Mouse (Mus musculus) heart, adult 2 months (tissue): ENCODE measurements around the gene Cdk19. TPM values are rescaled to one million over a fixed set of nuclear protein-coding genes. Genes with fewer than 3 reads are reported as not detected.
A peak's percentile ranks its signal among the peaks of the same experiment; 100 is the strongest.

Source experiments
- DNase-seq, 2 experiments: peaks; one replicate each; pipeline ENCODE4 v3.0.0; 2021
- H3K27ac ChIP-seq: fragments of 200-600 bp; 2 replicates; pipeline ENCODE4 v1.8.1; 2022
- H3K27me3 ChIP-seq: fragments of 200-500 bp; 2 replicates; pipeline ENCODE4 v1.6.1; 2012; ENCODE audit warnings: mild to moderate bottlenecking, low read length, inconsistent platforms, mixed read lengths; ENCODE audit not compliant: control insufficient read depth, insufficient read depth
- H3K36me3 ChIP-seq: fragments of 200-500 bp; 2 replicates; pipeline ENCODE4 v1.6.1; 2012; ENCODE audit warnings: low read length, inconsistent platforms; ENCODE audit not compliant: control insufficient read depth, insufficient read depth
- H3K4me1 ChIP-seq: fragments of 200-500 bp; 2 replicates; pipeline ENCODE4 v1.6.1; 2011; ENCODE audit warnings: low read length; ENCODE audit not compliant: control insufficient read depth, insufficient read depth
- H3K4me3 ChIP-seq: fragments of 200-600 bp; 2 replicates; pipeline ENCODE4 v1.8.1; 2022
- H3K79me2 ChIP-seq: fragments of 200-500 bp; replicated peaks from 2 replicates; pipeline ENCODE4 v1.6.1; 2012; ENCODE audit warnings: mild to moderate bottlenecking, inconsistent platforms, low read length, moderate library complexity, mixed read lengths; ENCODE audit not compliant: control insufficient read depth, insufficient read depth
- H3K9ac ChIP-seq: fragments of 200-500 bp; 2 replicates; pipeline ENCODE4 v1.6.1; 2012; ENCODE audit warnings: low read depth, mild to moderate bottlenecking, control low read depth, inconsistent platforms, low read length, mixed read lengths
- CTCF ChIP-seq: fragments of 200-600 bp; IDR thresholded peaks from 2 replicates; pipeline ENCODE4 v1.8.1; 2022; ENCODE audit warnings: antibody characterized with exemption, mild to moderate bottlenecking, moderate library complexity
- EP300 ChIP-seq: fragments of 200-500 bp; IDR thresholded peaks from 2 replicates; pipeline ENCODE4 v1.6.1; 2011; ENCODE audit warnings: low read depth, low read length, control low read depth; ENCODE audit not compliant: insufficient read depth
- POLR2A ChIP-seq: fragments of 200-500 bp; IDR thresholded peaks from 2 replicates; pipeline ENCODE4 v1.6.1; 2011; ENCODE audit warnings: mild to moderate bottlenecking, low read depth, low read length, control low read depth; ENCODE audit not compliant: insufficient read depth
- whole genome bisulfite sequencing: fragments of 180-500 bp; shearing (Covaris S2); methylation state at CpG from one replicate; pipeline ENCODE4 v1.1.7; 2018; 5-methylcytosine and 5-hydroxymethylcytosine counted together
- intact Hi-C: fragments of 180-260 bp; cut with DNase I; formaldehyde crosslinking; loops from one replicate; pipeline ENCODE4 v1.15.1; 2025
- polyA plus RNA-seq: library from polyadenylated mRNA; depleted of rRNA; stranded (reverse); fragments of >200 nt; gene quantifications from 2 replicates; pipeline ENCODE4 v1.2.3, GENCODE M21; 2012
- total RNA-seq, 2 experiments: library from RNA; stranded (reverse); gene quantifications; 2 replicates each; pipeline ENCODE4 v1.2.3; 2021

The Cdk19 gene
- total and polyA plus RNA-seq, 3 experiments, result 5.2 to 15.2 (median 11.5) TPM

DNA sequence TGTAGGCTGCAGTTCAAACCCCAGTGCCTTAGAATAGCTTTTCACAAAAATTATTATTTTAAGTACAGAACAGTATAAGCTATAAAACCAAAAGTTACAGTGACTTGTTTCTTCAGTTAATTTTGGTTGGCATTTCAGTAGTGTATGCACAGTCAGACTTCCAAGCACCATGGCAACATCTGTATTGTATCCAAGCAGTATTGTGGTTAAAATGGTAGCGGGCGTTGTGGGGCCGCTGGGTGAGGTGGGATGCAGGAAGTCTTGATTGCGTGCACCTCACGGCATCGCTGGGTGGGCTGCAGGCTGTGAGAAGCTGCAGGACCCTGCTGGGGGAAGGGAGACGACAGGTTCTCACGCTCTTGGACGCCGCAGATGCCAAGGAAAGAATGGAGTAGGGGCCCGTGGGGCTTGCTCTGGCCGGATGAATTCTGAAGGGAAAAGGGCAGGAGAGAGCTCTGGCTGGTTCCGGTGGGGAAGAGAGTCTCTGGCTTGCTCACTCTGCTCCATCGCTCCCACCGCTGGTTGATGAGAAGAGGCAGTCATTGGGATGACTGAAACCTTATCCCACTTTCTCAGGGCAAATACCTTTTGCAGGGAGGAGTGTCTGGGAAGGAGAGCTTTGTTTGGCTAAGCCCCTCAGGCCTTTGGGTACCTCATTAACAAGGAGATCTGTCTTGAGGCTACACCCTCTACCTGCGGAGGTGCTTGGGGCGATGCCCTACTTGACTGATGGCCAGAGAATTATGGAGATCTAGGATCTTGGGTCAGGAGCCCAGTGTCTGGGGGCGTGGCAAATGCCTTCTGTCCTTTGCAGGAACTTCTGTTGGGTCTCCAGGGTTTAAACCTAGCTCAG is 86.1 kb downstream of the Cdk19 start:
- TF ChIP-seq EP300, result no peak
- no peaks in the 10 kb centered on the region for H3K27me3 ChIP-seq
- no peak overlapping the region for H3K27ac ChIP-seq
- WGBS, result 48% methylated on average over 18 of the region's 18 CpGs
- DNase-seq, result no peak
- no peaks in the 10 kb centered on the region for H3K79me2 ChIP-seq
- no peak overlapping the region for H3K9ac ChIP-seq
- H3K4me3 ChIP-seq, result no peak overlapping the region
- no peaks in the 10 kb centered on the region for H3K36me3 ChIP-seq
- intact Hi-C loops, result loop anchor here (10.0 kb wide), 1 partner anchor 131 kb away; no protein-coding TSS in a partner anchor
- peaks cover 3% of the 10 kb centered on the region for H3K4me1 ChIP-seq

DNA sequence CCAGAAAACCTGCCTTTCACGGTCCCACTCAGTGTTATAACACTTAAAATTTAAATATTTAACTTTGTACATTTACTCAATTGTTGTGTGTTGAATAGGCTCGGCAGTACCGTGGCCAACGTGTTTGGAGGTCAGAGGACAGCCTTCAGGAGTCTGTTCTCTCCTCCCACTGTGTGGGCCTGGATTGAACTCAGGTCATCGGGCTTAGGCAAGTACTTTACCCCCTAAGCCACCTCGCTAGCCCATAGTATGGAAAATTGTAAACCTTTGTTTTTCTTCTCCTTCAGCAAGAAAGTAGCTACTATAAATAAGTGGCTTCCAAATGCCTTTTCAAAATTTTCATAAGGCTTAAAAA is 86.7 kb downstream of the Cdk19 start:
- DNase-seq, result no peak
- H3K4me3 ChIP-seq, result no peak overlapping the region
- H3K27ac ChIP-seq, result no peak overlapping the region
- H3K4me1 ChIP-seq, result peaks cover 3% of the 10 kb centered on the region
- intact Hi-C loops, result loop anchor here (10.0 kb wide), 1 partner anchor 131 kb away; no protein-coding TSS in a partner anchor
- WGBS, result 83% methylated on average over 6 of the region's 6 CpGs
- H3K36me3 ChIP-seq, result no peaks in the 10 kb centered on the region
- TF ChIP-seq POLR2A, result no peak
- TF ChIP-seq CTCF, result no peak
- TF ChIP-seq EP300, result no peak
- H3K79me2 ChIP-seq, result no peaks in the 10 kb centered on the region
- no peaks in the 10 kb centered on the region for H3K27me3 ChIP-seq
- no peak overlapping the region for H3K9ac ChIP-seq

DNA sequence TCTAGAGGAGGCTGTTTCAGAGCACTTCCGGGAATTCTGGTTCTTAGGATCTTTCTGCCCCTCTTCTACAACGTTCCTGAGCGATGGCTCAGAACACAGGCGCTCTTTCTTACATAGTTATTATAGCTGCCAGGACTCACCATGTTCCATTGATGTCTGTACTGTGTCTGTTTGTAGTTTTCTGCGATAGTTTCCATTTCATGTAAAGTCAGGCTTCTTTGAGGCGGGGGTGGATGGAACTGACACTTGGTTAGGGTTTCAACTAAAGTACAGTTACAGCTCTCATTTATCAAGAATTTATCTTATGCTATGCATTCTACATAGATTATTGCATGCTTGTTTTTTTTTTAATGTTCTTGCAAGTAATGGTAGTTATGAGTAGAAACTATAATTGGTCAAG is 89.3 kb downstream of the Cdk19 start:
- no peak for TF ChIP-seq POLR2A
- TF ChIP-seq EP300, result no peak
- TF ChIP-seq CTCF, result no peak
- Histone ChIP-seq H3K79me2 (no peaks in the 10 kb centered on the region), H3K36me3 (no peaks in the 10 kb centered on the region), H3K4me3 (no peak overlapping the region), H3K27me3 (no peaks in the 10 kb centered on the region), H3K4me1 (peaks cover 4% of the 10 kb centered on the region; the same call in 1 of the 2 replicates), H3K9ac (no peak overlapping the region), H3K27ac (no peak overlapping the region)
- no peak for DNase-seq
- intact Hi-C loops, result loop anchor here (10.0 kb wide), 1 partner anchor 134 kb away; no protein-coding TSS in a partner anchor
- WGBS, result 57% methylated on average over 6 of the region's 6 CpGs

GRCm38 (mm10) chr10:40429081-40429480 is 89.7 kb downstream of the Cdk19 start:
- Histone ChIP-seq H3K79me2 (no peaks in the 10 kb centered on the region), H3K36me3 (no peaks in the 10 kb centered on the region), H3K4me1 (peaks cover 4% of the 10 kb centered on the region; the same call in 1 of the 2 replicates), H3K27ac (no peak overlapping the region), H3K4me3 (no peak overlapping the region), H3K27me3 (no peaks in the 10 kb centered on the region), H3K9ac (no peak overlapping the region)
- 88% methylated on average over 2 of the region's 2 CpGs for WGBS
- intact Hi-C loops, result loop anchor here (10.0 kb wide), 1 partner anchor 134 kb away; no protein-coding TSS in a partner anchor
- DNase-seq, result no peak
- TF ChIP-seq POLR2A, result no peak
- no peak for TF ChIP-seq EP300
- peak; percentile 50 for TF ChIP-seq CTCF

- no peak for TF ChIP-seq POLR2A
- TF ChIP-seq CTCF, result no peak
- no peak for TF ChIP-seq EP300
- Histone ChIP-seq H3K4me3 (no peak overlapping the region), H3K4me1 (peaks cover 4% of the 10 kb centered on the region; the same call in 1 of the 2 replicates), H3K36me3 (no peaks in the 10 kb centered on the region), H3K9ac (no peak overlapping the region), H3K27me3 (no peaks in the 10 kb centered on the region), H3K27ac (no peak overlapping the region), H3K79me2 (no peaks in the 10 kb centered on the region)
- intact Hi-C loops, result no loop called here
- no peak for DNase-seq
- WGBS, result 97% methylated on average over 4 of the region's 4 CpGs
Observed at GRCm38 (mm10) chr10:40430209-40430608, 90.8 kb downstream of the Cdk19 start.

- 58% methylated on average over 3 of the region's 3 CpGs for WGBS
- no peak for TF ChIP-seq EP300
- no peak for TF ChIP-seq CTCF
- no peak for TF ChIP-seq POLR2A
- DNase-seq, result no peak
- H3K9ac ChIP-seq, result no peak overlapping the region
- H3K36me3 ChIP-seq, result no peaks in the 10 kb centered on the region
- H3K4me3 ChIP-seq, result no peak overlapping the region
- no peaks in the 10 kb centered on the region for H3K27me3 ChIP-seq
- peaks cover 2% of the 10 kb centered on the region; the same call in 1 of the 2 replicates for H3K4me1 ChIP-seq
- no peaks in the 10 kb centered on the region for H3K79me2 ChIP-seq
- no peak overlapping the region for H3K27ac ChIP-seq
- intact Hi-C loops, result loop anchor here (2.0 kb wide), 1 partner anchor 15 kb away; no protein-coding TSS in a partner anchor
Observed at GRCm38 (mm10) chr10:40431957-40432356, 92.6 kb downstream of the Cdk19 start.
